Mouse (Mus musculus): ENCODE data around the gene Dph2. TPM values are rescaled to one million over a fixed set of nuclear protein-coding genes. Genes with fewer than 3 reads are reported as not detected.

Dph2 gene
- polyA plus RNA-seq, 1 experiment from 2014 or later, result 7.8 TPM

GRCm38 (mm10) chr4:117928234-117928633 is 36.4 kb upstream of the Dph2 start:
- peaks cover 29% of the 10 kb centered on the region for H3K27me3 ChIP-seq (replicated peaks; ENCODE audit: insufficient read depth, low read length)
- H3K4me1 ChIP-seq (ENCODE audit: insufficient read depth, low read depth, low read length), result peaks cover 10% of the 10 kb centered on the region; the same call in 1 of the 2 replicates
- TF ChIP-seq CTCF (IDR thresholded peaks at IDR 0.05) (peak; percentile 89), EP300 (IDR thresholded peaks at IDR 0.05) (no peak)

GRCm38 (mm10) chr4:117926545-117927482 is 35.0 kb upstream of the Dph2 start:
- ATAC-seq (peak; percentile 49), DNase-seq (ENCODE audit: low spot score) (peak; percentile 58)
- no peak overlapping the region for H3K9ac ChIP-seq (replicated peaks; ENCODE audit: low read depth)
- no peak for TF ChIP-seq EP300 (IDR thresholded peaks at IDR 0.05)
- TF ChIP-seq CTCF (IDR thresholded peaks at IDR 0.05), result no peak
- no peak overlapping the region for H3K27ac ChIP-seq (ENCODE audit: low read length)
- peak overlapping the region; percentile 85 for H3K4me2 ChIP-seq (replicated peaks; ENCODE audit: low read depth, low read length)
- H3K9me3 ChIP-seq (ENCODE audit: low read length), result no peaks in the 10 kb centered on the region
- H3K4me3 ChIP-seq (ENCODE audit: low read depth, low read length), result peak overlapping the region; percentile 43
- peaks cover 29% of the 10 kb centered on the region for H3K27me3 ChIP-seq (replicated peaks; ENCODE audit: insufficient read depth, low read length)
- peaks cover 10% of the 10 kb centered on the region; the same call in 1 of the 2 replicates for H3K4me1 ChIP-seq (ENCODE audit: insufficient read depth, low read depth, low read length)
- 5% methylated on average over 63 of the region's 71 CpGs for WGBS
- H3K36me3 ChIP-seq (ENCODE audit: insufficient read depth, low read length), result no peaks in the 10 kb centered on the region

More at GRCm38 (mm10) chr4:117928234-117928633, 36.4 kb upstream of the Dph2 start:
- H3K9ac ChIP-seq (replicated peaks; ENCODE audit: low read depth), result no peak overlapping the region
- no peaks in the 10 kb centered on the region for H3K36me3 ChIP-seq (ENCODE audit: insufficient read depth, low read length)
- H3K27ac ChIP-seq (ENCODE audit: low read length), result no peak overlapping the region
- DNase-seq (ENCODE audit: low spot score) (peak; percentile 58), ATAC-seq (0 out of 2 replicates have a peak, but pooled peaks have one; percentile 10)
- H3K4me3 ChIP-seq (ENCODE audit: low read depth, low read length), result no peak overlapping the region
- no peaks in the 10 kb centered on the region for H3K9me3 ChIP-seq (ENCODE audit: low read length)
- 21% methylated on average over 6 of the region's 6 CpGs for WGBS
- H3K4me2 ChIP-seq (replicated peaks; ENCODE audit: low read depth, low read length), result no peak overlapping the region

GRCm38 (mm10) chr4:117924916-117925315 is 33.1 kb upstream of the Dph2 start:
- 33% methylated on average over 5 of the region's 6 CpGs for WGBS

GRCm38 (mm10) chr4:117923450-117923849 is 31.6 kb upstream of the Dph2 start:
- Histone ChIP-seq H3K4me2 (replicated peaks; ENCODE audit: low read depth, low read length) (no peak overlapping the region), H3K9ac (replicated peaks; ENCODE audit: low read depth) (no peak overlapping the region), H3K36me3 (ENCODE audit: insufficient read depth, low read length) (no peaks in the 10 kb centered on the region), H3K27ac (ENCODE audit: low read length) (no peak overlapping the region), H3K27me3 (replicated peaks; ENCODE audit: insufficient read depth, low read length) (peaks cover 29% of the 10 kb centered on the region), H3K4me1 (ENCODE audit: insufficient read depth, low read depth, low read length) (peaks cover 6% of the 10 kb centered on the region; the same call in 1 of the 2 replicates), H3K9me3 (ENCODE audit: low read length) (no peaks in the 10 kb centered on the region), H3K4me3 (ENCODE audit: low read depth, low read length) (no peak overlapping the region)
- WGBS, result 21% methylated on average over 2 of the region's 2 CpGs
- ATAC-seq (no peak), DNase-seq (ENCODE audit: low spot score) (no peak)
- TF ChIP-seq CTCF (IDR thresholded peaks at IDR 0.05), result no peak
- no peak for TF ChIP-seq EP300 (IDR thresholded peaks at IDR 0.05)

More at GRCm38 (mm10) chr4:117924916-117925315, 33.1 kb upstream of the Dph2 start:
- Histone ChIP-seq H3K4me3 (ENCODE audit: low read depth, low read length) (no peak overlapping the region), H3K9ac (replicated peaks; ENCODE audit: low read depth) (no peak overlapping the region), H3K4me1 (ENCODE audit: insufficient read depth, low read depth, low read length) (peaks cover 10% of the 10 kb centered on the region; the same call in 1 of the 2 replicates), H3K27me3 (replicated peaks; ENCODE audit: insufficient read depth, low read length) (peaks cover 29% of the 10 kb centered on the region), H3K9me3 (ENCODE audit: low read length) (no peaks in the 10 kb centered on the region), H3K27ac (ENCODE audit: low read length) (no peak overlapping the region), H3K36me3 (ENCODE audit: insufficient read depth, low read length) (no peaks in the 10 kb centered on the region), H3K4me2 (replicated peaks; ENCODE audit: low read depth, low read length) (no peak overlapping the region)
- TF ChIP-seq EP300 (IDR thresholded peaks at IDR 0.05), result no peak
- DNase-seq (ENCODE audit: low spot score), result peak; percentile 74
- ATAC-seq, result peak; percentile 15

- 83% methylated on average over 2 of the region's 2 CpGs for WGBS
Observed at GRCm38 (mm10) chr4:117921358-117921757, 29.5 kb upstream of the Dph2 start.

GRCm38 (mm10) chr4:117918762-117919161 is 26.9 kb upstream of the Dph2 start:
- H3K9me3 ChIP-seq (ENCODE audit: low read length), result no peaks in the 10 kb centered on the region
- peaks cover 11% of the 10 kb centered on the region; the same call in 1 of the 2 replicates for H3K4me1 ChIP-seq (ENCODE audit: insufficient read depth, low read depth, low read length)
- no peak overlapping the region for H3K9ac ChIP-seq (replicated peaks; ENCODE audit: low read depth)
- 77% methylated on average over 5 of the region's 5 CpGs for WGBS
- TF ChIP-seq CTCF (IDR thresholded peaks at IDR 0.05), result no peak
- no peak for TF ChIP-seq EP300 (IDR thresholded peaks at IDR 0.05)
- ATAC-seq, result no peak
- H3K27ac ChIP-seq (ENCODE audit: low read length), result no peak overlapping the region
- H3K36me3 ChIP-seq (ENCODE audit: insufficient read depth, low read length), result no peaks in the 10 kb centered on the region
- DNase-seq (ENCODE audit: low spot score), result no peak
- H3K4me3 ChIP-seq (ENCODE audit: low read depth, low read length), result no peak overlapping the region
- no peak overlapping the region for H3K4me2 ChIP-seq (replicated peaks; ENCODE audit: low read depth, low read length)
- no peaks in the 10 kb centered on the region for H3K27me3 ChIP-seq (replicated peaks; ENCODE audit: insufficient read depth, low read length)

More at GRCm38 (mm10) chr4:117921358-117921757, 29.5 kb upstream of the Dph2 start:
- Histone ChIP-seq H3K9ac (replicated peaks; ENCODE audit: low read depth) (no peak overlapping the region), H3K9me3 (ENCODE audit: low read length) (no peaks in the 10 kb centered on the region), H3K4me3 (ENCODE audit: low read depth, low read length) (no peak overlapping the region), H3K27ac (ENCODE audit: low read length) (no peak overlapping the region), H3K27me3 (replicated peaks; ENCODE audit: insufficient read depth, low read length) (peaks cover 12% of the 10 kb centered on the region; the same call in 1 of the 2 replicates), H3K36me3 (ENCODE audit: insufficient read depth, low read length) (no peaks in the 10 kb centered on the region), H3K4me1 (ENCODE audit: insufficient read depth, low read depth, low read length) (no peaks in the 10 kb centered on the region), H3K4me2 (replicated peaks; ENCODE audit: low read depth, low read length) (no peak overlapping the region)
- DNase-seq (ENCODE audit: low spot score), result no peak
- no peak for TF ChIP-seq EP300 (IDR thresholded peaks at IDR 0.05)
- no peak for TF ChIP-seq CTCF (IDR thresholded peaks at IDR 0.05)
- ATAC-seq, result no peak

Data from lung, postnatal 0 days (tissue).